Mouse (Mus musculus): Measurements from ENCODE around the gene Nufip1.

DNA sequence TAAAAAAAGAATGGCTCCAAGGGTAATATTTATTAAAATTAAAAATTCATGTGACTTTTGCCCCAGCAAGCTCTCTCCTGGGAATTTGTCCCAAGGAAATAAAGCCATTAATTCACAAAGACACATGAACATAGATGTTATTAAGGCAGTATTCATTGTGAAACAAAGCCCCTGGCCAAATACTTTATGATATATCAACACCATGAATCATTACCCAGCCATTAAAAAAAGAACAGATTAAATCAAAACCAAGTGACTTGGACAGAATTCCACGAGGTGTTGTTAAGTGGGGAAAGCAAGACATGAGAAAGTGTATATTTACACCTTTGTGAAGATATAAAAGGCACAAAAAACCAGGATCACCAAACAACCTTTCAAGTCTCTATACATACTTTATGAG lies 43.5 kb upstream of the Nufip1 start:
- TF ChIP-seq GATA1 (IDR thresholded peaks at IDR 0.05; ENCODE audit: borderline replicate concordance, low read length) (no peak), FLI1 (IDR thresholded peaks at IDR 0.05; ENCODE audit: low read length) (no peak)

All from megakaryocyte, embryonic 14.5 days (primary cell).